Mouse (Mus musculus): ENCODE measurements around the gene Ldlr. TPM values are rescaled to one million over a fixed set of nuclear protein-coding genes. Genes with fewer than 3 reads are reported as not detected.

Ldlr gene
- polyA plus RNA-seq, 1 experiment from 2014 or later, result 39.4 TPM

DNA sequence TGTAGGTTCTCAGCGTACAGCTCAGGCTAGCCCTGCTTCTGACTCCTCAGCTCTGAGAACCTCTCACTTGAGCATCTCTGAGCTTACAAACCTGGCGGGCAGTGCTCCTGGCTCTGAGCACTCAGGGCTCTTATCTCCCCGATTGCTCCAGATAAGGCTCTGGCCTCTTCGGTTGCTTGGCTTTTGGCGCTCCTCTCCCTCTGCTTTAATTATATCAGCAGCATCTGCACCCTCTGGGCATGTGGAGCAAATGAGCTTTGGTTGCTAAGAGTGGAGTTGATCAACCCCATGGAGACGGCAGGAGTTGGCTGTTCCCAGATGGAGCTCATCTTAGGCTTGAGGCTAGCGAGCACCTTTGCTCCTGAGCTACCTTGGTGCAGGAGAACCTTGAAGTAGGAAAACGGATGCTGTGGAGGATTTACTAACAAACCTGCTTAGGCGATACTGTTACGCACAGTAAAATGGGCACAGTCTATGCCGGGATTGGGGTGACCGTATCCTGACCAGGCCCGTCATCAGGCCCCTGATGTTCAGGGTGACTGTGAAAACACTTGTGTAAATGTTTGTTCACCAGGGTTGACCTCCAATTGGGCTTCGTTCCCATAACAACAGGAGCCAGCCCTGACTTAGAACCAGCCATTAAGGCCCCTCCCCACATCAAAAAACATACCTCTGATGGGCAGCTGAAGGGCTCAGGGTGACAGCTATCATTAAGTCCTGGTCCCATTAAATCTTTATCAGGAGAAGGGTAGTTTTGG is 3.1 kb downstream of the Ldlr start:
- no peak overlapping the region for H3K27ac ChIP-seq (replicated peaks)
- ATAC-seq (ENCODE audit: insufficient number of reproducible peaks, low FRiP score, low TSS enrichment, low read depth), result no peak
- no peaks in the 10 kb centered on the region for H3K9me3 ChIP-seq (replicated peaks)
- peak overlapping the region; percentile 21 for H3K4me2 ChIP-seq (replicated peaks)
- peaks cover 39% of the 10 kb centered on the region for H3K4me1 ChIP-seq
- no peaks in the 10 kb centered on the region for H3K27me3 ChIP-seq
- peak overlapping the region; percentile 63; the same call in 1 of the 2 replicates for H3K4me3 ChIP-seq (replicated peaks)
- no peak overlapping the region for H3K9ac ChIP-seq
- peaks cover 7% of the 10 kb centered on the region; the same call in 1 of the 2 replicates for H3K36me3 ChIP-seq
- 76% methylated on average over 14 of the region's 14 CpGs for WGBS

DNA sequence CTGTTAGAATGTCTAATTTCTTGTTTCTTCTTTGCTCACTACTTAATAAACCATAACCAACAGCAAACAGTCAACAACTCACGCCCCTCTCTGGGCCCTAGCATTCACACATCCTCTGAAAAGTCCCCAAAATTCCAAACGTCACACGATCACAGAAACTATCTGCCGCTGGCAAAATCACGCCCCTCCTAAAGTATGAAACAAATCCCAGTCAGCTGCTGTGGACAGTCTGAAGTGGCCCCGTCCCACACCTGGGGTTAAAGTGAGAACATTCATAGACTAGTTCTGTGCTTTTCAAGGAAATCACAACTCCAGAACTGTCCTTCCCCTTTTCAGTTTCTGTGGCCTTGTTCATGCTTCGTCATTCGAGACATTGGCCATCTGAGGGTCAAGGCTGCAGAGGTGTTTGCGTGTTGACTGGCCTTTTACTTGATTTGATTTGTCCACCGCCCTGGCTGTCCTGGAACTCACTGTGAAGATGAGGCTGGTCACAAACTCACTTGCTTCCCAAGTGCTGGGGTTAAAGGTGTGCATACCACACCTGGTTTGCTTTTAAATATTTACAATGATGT is 5.1 kb downstream of the Ldlr start:
- H3K9ac ChIP-seq, result no peak overlapping the region
- no peaks in the 10 kb centered on the region for H3K27me3 ChIP-seq
- no peak for ATAC-seq (ENCODE audit: insufficient number of reproducible peaks, low FRiP score, low TSS enrichment, low read depth)
- no peak overlapping the region; the same call in 1 of the 2 replicates for H3K27ac ChIP-seq (replicated peaks)
- 75% methylated on average over 10 of the region's 10 CpGs for WGBS
- no peak overlapping the region for H3K4me3 ChIP-seq (replicated peaks)
- H3K9me3 ChIP-seq (replicated peaks), result no peaks in the 10 kb centered on the region
- peaks cover 31% of the 10 kb centered on the region for H3K4me1 ChIP-seq
- H3K36me3 ChIP-seq, result peaks cover 27% of the 10 kb centered on the region
- no peak overlapping the region for H3K4me2 ChIP-seq (replicated peaks)

DNA sequence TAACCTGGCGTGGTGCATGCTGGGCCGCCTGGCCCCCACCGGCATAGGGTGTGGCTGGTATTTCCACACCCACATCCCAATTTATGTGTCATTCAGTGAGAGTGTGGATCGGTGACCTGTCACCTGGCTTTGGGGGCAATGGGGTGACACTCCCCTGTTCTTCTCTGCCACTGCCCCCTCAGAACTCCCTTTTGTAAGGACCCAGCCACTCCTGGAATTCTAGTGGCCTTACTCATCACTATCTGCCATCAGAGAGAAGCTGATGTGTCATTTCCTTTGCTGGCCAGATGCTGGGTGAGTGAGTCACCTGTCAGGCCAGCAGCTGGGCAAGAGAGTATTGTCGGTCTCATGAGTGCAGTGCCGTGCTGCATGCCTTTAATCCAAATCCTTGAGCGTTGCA is 6.0 kb downstream of the Ldlr start:
- Histone ChIP-seq H3K27me3 (no peaks in the 10 kb centered on the region), H3K4me1 (peaks cover 31% of the 10 kb centered on the region), H3K9me3 (replicated peaks) (no peaks in the 10 kb centered on the region), H3K4me2 (replicated peaks) (no peak overlapping the region), H3K4me3 (replicated peaks) (no peak overlapping the region), H3K27ac (replicated peaks) (peak overlapping the region; percentile 44; the same call in 1 of the 2 replicates), H3K36me3 (peaks cover 36% of the 10 kb centered on the region), H3K9ac (no peak overlapping the region)
- 64% methylated on average over 7 of the region's 7 CpGs for WGBS
- no peak for ATAC-seq (ENCODE audit: insufficient number of reproducible peaks, low FRiP score, low TSS enrichment, low read depth)

DNA sequence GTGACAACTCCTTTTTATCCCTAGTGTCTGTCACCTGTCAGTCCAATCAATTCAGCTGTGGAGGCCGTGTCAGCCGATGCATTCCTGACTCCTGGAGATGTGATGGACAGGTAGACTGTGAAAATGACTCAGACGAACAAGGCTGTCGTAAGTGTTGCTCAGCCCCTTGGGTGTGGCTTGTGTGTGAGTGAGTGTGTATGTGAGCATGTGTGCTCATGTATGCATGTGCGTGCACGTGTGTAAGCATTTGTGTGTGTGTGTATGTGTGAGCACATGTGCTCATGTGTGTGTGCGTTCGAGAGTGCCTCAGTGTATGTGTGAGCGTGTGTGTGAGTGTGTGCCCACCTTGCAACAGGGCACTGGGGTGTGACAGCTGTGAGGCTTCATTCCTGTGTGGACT is 9.0 kb downstream of the Ldlr start:
- H3K9ac ChIP-seq, result no peak overlapping the region
- no peak overlapping the region for H3K27ac ChIP-seq (replicated peaks)
- no peak for ATAC-seq (ENCODE audit: insufficient number of reproducible peaks, low FRiP score, low TSS enrichment, low read depth)
- WGBS, result 86% methylated on average over 9 of the region's 9 CpGs
- H3K4me3 ChIP-seq (replicated peaks), result no peak overlapping the region
- H3K9me3 ChIP-seq (replicated peaks), result no peaks in the 10 kb centered on the region
- H3K4me1 ChIP-seq, result peaks cover 12% of the 10 kb centered on the region; the same call in 1 of the 2 replicates
- H3K4me2 ChIP-seq (replicated peaks), result no peak overlapping the region
- H3K27me3 ChIP-seq, result no peaks in the 10 kb centered on the region
- H3K36me3 ChIP-seq, result peaks cover 65% of the 10 kb centered on the region

DNA sequence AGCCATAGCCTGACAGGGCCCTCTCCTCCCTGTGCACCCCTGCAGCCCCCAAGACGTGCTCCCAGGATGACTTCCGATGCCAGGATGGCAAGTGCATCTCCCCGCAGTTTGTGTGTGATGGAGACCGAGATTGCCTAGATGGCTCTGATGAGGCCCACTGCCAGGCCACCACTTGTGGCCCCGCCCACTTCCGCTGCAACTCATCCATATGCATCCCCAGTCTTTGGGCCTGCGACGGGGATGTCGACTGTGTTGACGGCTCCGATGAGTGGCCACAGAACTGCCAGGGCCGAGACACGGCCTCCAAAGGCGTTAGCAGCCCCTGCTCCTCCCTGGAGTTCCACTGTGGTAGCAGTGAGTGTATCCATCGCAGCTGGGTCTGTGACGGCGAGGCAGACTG is 10.2 kb downstream of the Ldlr start:
- Histone ChIP-seq H3K4me1 (peaks cover 12% of the 10 kb centered on the region; the same call in 1 of the 2 replicates), H3K9me3 (replicated peaks) (no peaks in the 10 kb centered on the region), H3K4me2 (replicated peaks) (no peak overlapping the region), H3K36me3 (peaks cover 76% of the 10 kb centered on the region), H3K27ac (replicated peaks) (no peak overlapping the region), H3K9ac (no peak overlapping the region), H3K4me3 (replicated peaks) (no peak overlapping the region), H3K27me3 (no peaks in the 10 kb centered on the region)
- ATAC-seq (ENCODE audit: insufficient number of reproducible peaks, low FRiP score, low TSS enrichment, low read depth), result no peak
- WGBS, result 93% methylated on average over 17 of the region's 17 CpGs

DNA sequence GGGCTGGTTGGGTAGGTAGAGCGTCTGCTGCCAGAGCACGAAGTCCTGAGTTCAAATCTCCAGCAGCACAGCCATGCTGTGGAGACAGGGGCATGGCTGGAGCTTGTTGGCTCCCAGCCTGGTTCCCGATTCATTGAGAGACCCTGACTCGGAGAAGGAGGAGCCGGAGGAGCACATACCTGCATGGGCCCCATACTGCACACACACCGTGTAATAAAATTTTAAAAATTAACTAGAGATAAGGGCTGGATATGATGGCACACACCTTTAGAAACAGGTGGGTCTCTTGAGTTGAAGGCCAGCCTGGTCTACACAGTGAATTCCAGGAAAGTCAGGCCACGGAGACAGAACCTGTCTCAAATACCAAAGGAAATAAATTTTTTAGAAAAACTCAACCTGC is 10.7 kb downstream of the Ldlr start:
- no peak for ATAC-seq (ENCODE audit: insufficient number of reproducible peaks, low FRiP score, low TSS enrichment, low read depth)

DNA sequence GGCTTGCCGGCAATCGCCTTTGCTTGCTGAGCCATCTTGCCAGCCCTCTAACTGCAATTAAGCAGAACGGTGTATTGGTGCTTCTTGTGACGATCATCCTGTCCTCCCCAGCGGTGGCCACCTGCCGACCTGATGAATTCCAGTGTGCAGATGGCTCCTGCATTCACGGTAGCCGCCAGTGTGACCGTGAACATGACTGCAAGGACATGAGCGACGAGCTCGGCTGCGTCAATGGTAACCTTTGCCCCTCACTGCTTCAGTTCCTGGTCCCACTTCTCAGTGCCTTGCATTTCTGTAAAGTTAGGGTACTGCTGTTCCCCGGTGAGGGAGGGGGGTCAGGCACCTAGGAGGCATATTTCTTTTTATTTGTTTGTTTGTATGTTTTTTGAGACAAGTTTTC is 11.8 kb downstream of the Ldlr start:
- H3K9me3 ChIP-seq (replicated peaks), result no peaks in the 10 kb centered on the region
- no peak overlapping the region for H3K4me3 ChIP-seq (replicated peaks)
- H3K36me3 ChIP-seq, result peaks cover 93% of the 10 kb centered on the region
- no peaks in the 10 kb centered on the region for H3K27me3 ChIP-seq
- no peak overlapping the region for H3K4me2 ChIP-seq (replicated peaks)
- no peak overlapping the region for H3K27ac ChIP-seq (replicated peaks)
- no peak for ATAC-seq (ENCODE audit: insufficient number of reproducible peaks, low FRiP score, low TSS enrichment, low read depth)
- WGBS, result 89% methylated on average over 14 of the region's 14 CpGs
- H3K4me1 ChIP-seq, result no peaks in the 10 kb centered on the region
- no peak overlapping the region for H3K9ac ChIP-seq

More for the DNA sequence above, 10.7 kb downstream of the Ldlr start:
- Histone ChIP-seq H3K9ac (no peak overlapping the region), H3K4me3 (replicated peaks) (no peak overlapping the region), H3K4me2 (replicated peaks) (no peak overlapping the region), H3K27ac (replicated peaks) (no peak overlapping the region), H3K4me1 (peaks cover 8% of the 10 kb centered on the region; the same call in 1 of the 2 replicates), H3K9me3 (replicated peaks) (no peaks in the 10 kb centered on the region), H3K27me3 (no peaks in the 10 kb centered on the region), H3K36me3 (peaks cover 82% of the 10 kb centered on the region)
- 97% methylated on average over 7 of the region's 7 CpGs for whole genome bisulfite sequencing

DNA sequence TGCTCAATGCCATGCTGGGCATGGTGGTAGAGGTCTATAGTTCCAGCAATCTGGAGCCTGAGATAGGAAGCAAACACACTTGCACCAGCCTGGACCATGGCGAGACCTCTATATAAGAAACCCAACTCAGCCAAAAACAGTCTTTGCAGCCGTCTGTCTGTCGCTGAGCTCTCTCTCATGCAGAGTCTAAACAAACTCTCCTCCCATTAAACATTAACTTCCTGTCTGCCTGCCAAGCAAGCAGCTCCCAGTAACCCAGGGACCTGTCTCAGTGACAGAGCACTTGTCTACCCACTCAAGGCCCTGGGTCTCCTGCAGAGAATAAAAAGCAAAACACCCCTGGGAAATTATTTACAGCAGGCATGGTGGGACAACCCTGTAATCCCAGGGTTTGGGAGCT is 13.3 kb downstream of the Ldlr start:
- Histone ChIP-seq H3K9ac (no peak overlapping the region), H3K4me2 (replicated peaks) (no peak overlapping the region), H3K27ac (replicated peaks) (no peak overlapping the region), H3K27me3 (no peaks in the 10 kb centered on the region), H3K36me3 (peaks cover 94% of the 10 kb centered on the region), H3K4me3 (replicated peaks) (no peak overlapping the region), H3K9me3 (replicated peaks) (no peaks in the 10 kb centered on the region), H3K4me1 (no peaks in the 10 kb centered on the region)
- WGBS, result 87% methylated on average over 3 of the region's 3 CpGs
- no peak for ATAC-seq (ENCODE audit: insufficient number of reproducible peaks, low FRiP score, low TSS enrichment, low read depth)

DNA sequence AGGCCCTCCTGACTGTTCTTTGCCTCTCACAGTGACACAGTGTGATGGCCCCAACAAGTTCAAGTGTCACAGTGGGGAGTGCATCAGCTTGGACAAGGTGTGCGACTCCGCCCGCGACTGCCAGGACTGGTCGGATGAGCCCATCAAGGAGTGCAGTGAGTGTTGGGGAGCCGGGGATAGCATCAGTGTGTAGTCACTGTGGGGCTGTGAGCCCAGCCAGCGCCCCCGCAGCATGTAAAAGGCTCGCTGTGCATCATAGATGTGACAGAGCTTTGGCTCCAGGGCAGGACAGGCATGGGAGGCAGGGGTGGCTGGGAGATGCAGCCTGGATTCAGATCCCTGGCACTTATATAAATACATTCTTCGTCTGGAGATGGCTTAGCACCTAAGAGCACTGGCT is 13.9 kb downstream of the Ldlr start:
- H3K4me3 ChIP-seq (replicated peaks), result no peak overlapping the region
- H3K4me1 ChIP-seq, result no peaks in the 10 kb centered on the region
- WGBS, result 83% methylated on average over 10 of the region's 10 CpGs
- no peak overlapping the region for H3K9ac ChIP-seq
- H3K9me3 ChIP-seq (replicated peaks), result no peaks in the 10 kb centered on the region
- H3K4me2 ChIP-seq (replicated peaks), result no peak overlapping the region
- H3K27ac ChIP-seq (replicated peaks), result no peak overlapping the region; the same call in 1 of the 2 replicates
- no peak for ATAC-seq (ENCODE audit: insufficient number of reproducible peaks, low FRiP score, low TSS enrichment, low read depth)
- no peaks in the 10 kb centered on the region for H3K27me3 ChIP-seq
- H3K36me3 ChIP-seq, result peaks cover 94% of the 10 kb centered on the region

DNA sequence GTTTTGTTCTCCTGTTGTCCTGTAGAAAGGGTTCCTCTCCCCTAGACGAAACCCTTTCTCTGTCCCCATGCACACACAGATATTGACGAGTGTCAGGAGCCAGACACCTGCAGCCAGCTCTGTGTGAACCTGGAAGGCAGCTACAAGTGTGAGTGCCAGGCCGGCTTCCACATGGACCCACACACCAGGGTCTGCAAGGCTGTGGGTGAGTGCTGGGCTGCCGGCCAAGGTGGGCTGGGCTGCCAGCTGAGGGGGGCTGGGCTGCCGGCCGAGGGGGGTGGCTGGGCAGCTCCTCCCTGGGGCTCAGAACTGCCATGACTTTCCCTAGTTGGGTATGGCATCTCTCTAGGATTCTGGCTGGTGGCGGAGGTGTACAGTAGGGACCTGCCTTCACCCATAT is 15.5 kb downstream of the Ldlr start:
- H3K9me3 ChIP-seq (replicated peaks), result no peaks in the 10 kb centered on the region
- no peak overlapping the region for H3K4me2 ChIP-seq (replicated peaks)
- no peaks in the 10 kb centered on the region for H3K27me3 ChIP-seq
- H3K36me3 ChIP-seq, result peaks cover 89% of the 10 kb centered on the region
- H3K4me1 ChIP-seq, result no peaks in the 10 kb centered on the region
- WGBS, result 85% methylated on average over 7 of the region's 7 CpGs
- no peak overlapping the region for H3K27ac ChIP-seq (replicated peaks)
- no peak for ATAC-seq (ENCODE audit: insufficient number of reproducible peaks, low FRiP score, low TSS enrichment, low read depth)
- no peak overlapping the region for H3K4me3 ChIP-seq (replicated peaks)
- H3K9ac ChIP-seq, result no peak overlapping the region

DNA sequence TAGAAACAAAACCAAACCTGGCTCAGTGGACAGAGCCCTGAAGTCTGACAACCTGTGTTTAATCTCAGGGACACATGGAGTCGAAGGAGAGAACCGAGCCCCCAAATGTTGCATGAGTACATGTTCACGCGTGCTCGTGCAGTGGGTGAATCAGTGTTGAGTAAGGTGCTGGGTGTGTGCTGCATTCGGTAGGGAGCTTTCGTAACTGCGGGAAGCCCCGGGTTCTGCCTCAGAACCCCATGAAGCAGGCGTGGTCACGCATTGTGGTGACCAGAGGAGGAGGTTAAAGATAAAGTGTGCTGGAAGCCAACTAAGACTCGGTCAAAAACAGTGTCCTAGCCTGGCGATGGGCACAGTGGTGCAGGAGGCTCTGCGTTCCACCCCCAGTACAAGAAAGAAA is 17.1 kb downstream of the Ldlr start:
- H3K4me1 ChIP-seq, result no peaks in the 10 kb centered on the region
- H3K27ac ChIP-seq (replicated peaks), result no peak overlapping the region
- 90% methylated on average over 14 of the region's 14 CpGs for WGBS
- H3K36me3 ChIP-seq, result peaks cover 90% of the 10 kb centered on the region
- H3K9ac ChIP-seq, result no peak overlapping the region
- no peaks in the 10 kb centered on the region for H3K27me3 ChIP-seq
- no peaks in the 10 kb centered on the region for H3K9me3 ChIP-seq (replicated peaks)
- ATAC-seq (ENCODE audit: insufficient number of reproducible peaks, low FRiP score, low TSS enrichment, low read depth), result no peak
- no peak overlapping the region for H3K4me2 ChIP-seq (replicated peaks)
- no peak overlapping the region for H3K4me3 ChIP-seq (replicated peaks)

DNA sequence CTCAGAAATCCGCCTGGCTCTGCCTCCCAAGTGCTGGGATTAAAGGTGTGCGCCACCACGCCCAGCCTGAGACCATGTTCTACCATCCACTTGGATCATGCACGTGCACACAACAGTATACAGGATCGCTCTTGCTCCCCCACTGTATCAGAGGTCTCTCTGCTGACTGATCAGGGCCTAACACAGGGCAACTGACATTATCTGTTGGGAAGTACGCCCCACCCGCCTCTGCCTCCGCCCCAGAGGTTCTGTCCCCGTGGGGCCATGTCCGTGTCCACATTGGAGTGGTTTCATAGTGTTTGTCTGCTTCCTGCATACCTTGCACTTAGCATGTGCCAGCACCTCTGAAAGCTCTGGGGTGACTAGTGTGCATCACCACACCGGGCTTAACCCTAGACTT is 18.2 kb downstream of the Ldlr start:
- Histone ChIP-seq H3K36me3 (peaks cover 91% of the 10 kb centered on the region), H3K27me3 (no peaks in the 10 kb centered on the region), H3K9me3 (replicated peaks) (no peaks in the 10 kb centered on the region), H3K4me3 (replicated peaks) (no peak overlapping the region), H3K27ac (replicated peaks) (no peak overlapping the region), H3K4me2 (replicated peaks) (no peak overlapping the region), H3K9ac (no peak overlapping the region), H3K4me1 (no peaks in the 10 kb centered on the region)
- WGBS, result 93% methylated on average over 11 of the region's 11 CpGs
- ATAC-seq (ENCODE audit: insufficient number of reproducible peaks, low FRiP score, low TSS enrichment, low read depth), result no peak
